Mouse (Mus musculus) frontal cortex, postnatal 25 days (tissue): ENCODE data around the gene Ifitm2.
"Not testable (repeated sequence)": the region's sequence is repeated elsewhere in the genome, so short reads cannot be mapped to it uniquely, and the experiment has no call there.

ENCODE experiments used
- DNase-seq, 2 experiments: peaks; one replicate each; pipeline ENCODE4 v3.0.0; 2022; ENCODE audit warnings: low spot score in 2 of 2

Gene Ifitm2

GRCm38 (mm10) chr7:140955758-140956555, at the start of gene Ifitm2, which contains the start of gene Gm45717:
Gene Ifitm2 (minus strand): TSS chr7:140955987.
Gene Gm45717 (minus strand): TSS chr7:140955937.
- DNase-seq = no peak

DNA sequence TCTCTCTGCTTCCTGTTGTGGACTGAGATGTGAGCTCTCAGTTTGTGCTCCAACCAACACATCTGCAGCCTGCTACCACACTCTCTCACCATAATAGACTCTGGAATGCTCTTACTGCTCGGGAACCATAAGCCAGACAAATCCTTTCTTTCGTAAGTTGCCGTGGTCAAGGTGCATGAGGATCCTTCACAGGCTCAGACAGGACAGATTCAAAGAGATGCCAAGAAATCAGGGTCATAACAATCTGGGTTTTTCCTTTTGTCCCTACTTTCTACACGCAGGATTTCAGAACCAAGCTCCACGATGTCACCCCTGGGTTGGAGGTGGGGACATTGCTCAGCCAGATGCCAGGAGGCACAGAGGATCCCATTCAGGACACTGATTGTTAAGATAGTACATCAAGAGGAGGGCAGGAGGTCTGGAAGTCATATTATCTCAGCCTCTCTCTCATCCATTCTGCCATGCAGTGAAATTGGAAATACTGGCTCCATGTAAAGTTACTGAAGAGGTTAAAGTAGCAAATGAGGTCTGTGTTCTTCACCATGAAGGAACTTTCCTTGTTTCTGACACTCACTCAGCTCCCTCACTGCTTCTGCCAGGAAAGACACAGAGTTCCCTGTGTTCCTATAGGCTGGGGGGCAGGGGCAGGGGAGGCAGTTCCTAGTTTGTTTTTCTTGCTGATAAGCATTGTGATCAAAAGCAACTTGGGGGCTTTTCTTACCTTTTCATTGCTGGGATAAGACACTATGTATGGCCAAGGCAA, 47.6 kb upstream of the Ifitm2 start:
- DNase-seq = no peak

- no peak for DNase-seq
These were observed 45.3 kb upstream of the Ifitm2 start for GRCm38 (mm10) chr7:141000881-141001708.

DNA sequence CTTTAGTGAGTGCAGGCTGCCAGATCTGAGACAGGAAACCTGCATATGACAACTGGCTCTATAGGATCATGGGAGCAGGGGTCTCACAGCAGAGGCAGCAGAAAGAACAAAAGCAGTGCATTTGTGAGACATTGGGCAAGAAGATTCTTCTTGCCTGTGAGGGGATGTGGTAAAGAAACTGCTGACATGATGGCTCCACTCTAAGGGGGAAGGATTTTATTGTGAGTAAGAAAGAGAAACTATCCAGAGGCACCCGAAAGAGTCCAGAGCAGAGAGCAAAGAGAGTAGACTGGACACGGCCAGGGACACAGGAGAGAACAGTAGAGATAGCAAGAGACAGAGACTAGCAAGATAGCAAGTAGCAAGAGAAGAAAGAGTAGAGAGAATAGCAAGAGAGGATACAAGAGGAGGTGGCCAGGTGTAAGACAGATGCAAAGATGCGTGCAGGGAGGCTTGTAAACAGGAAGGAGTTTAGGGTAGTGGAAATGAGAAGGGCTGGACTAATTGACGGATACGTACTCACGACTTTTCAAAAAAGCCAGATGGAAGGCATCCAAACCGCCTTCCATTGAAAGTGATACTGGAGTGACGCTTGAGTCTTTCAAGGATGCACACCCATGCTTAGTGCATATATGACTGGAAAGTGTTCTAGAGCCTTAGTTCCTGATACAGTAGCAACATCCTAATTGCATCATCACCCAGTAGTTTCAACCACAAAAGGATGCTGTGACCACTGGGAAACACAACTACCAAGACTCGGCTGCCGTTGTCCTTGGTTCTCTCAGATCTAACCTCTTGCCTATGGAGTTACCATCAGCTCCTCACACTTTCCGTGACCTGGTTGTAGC, 43.3 kb upstream of the Ifitm2 start:
- no peak for DNase-seq

DNA sequence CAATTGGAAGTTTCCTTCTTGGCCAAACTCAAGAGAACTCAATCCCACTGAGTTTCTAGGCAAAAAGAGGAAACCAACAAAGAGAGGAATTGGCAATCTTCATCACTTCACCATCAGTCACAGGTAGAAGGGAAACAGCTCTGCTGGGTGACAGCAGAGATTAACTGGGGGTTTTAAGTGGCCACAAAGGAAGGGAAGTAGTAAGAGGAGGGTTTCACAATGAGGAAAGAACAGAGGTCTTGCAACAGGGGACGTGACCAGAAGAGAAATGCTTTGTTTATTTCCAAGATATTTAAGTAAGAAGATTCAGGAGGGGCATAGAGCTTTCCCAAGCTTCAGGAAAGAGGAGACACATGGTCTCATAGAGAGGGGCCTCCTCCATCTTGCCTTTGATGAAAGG, 42.0 kb upstream of the Ifitm2 start:
- DNase-seq = no peak

DNA sequence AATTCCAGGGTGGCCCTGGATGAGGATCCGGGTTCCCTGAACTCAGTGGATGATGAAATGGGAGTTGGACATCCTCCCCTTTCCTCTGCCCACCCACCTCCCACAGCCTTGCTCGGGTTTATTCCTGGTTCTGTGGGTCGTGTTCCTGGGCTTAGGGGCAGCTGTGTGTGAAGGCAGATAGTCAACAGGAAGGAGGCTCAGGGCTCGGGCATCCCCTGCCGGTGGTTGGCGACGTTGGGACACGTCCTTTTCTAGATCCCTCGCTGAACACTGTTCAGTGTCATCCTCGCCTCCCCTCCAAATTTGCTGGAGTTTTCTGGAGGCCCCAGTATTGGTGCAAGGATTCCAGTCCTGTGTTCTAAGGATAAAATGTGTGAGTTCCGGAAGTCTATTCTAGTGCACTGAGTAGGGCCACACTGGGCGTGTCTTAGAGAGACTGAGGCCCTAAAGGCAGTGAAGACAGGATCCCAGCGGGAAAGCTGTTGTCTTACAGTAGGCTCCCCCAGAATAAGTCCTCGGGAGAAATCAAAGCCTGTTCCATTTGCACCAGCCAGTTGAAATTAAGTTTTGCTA, 35.4 kb upstream of the Ifitm2 start:
- no peak for DNase-seq

GRCm38 (mm10) chr7:140990622-140991021, 34.8 kb upstream of the Ifitm2 start:
- DNase-seq = no peak

DNA sequence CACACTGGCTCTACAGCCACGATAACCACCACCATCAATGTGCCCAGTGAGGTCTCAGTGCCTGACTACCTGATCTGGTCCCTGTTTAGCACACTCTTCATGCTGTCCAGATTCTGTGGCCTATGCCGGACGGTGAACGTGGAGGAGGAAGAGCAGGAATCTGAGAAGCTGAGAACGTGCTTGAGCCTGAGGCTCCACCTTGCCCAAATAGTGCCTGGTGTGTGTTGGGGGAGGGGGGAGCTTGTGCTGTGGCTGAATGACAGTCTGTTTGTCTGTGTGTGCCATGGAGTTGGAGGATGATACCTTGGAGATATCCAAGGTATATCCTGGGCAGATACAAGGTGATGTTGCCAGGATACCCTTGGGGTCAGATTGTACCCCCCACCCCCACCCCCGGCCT, 34.4 kb upstream of the Ifitm2 start:
- DNase-seq = no peak

DNA sequence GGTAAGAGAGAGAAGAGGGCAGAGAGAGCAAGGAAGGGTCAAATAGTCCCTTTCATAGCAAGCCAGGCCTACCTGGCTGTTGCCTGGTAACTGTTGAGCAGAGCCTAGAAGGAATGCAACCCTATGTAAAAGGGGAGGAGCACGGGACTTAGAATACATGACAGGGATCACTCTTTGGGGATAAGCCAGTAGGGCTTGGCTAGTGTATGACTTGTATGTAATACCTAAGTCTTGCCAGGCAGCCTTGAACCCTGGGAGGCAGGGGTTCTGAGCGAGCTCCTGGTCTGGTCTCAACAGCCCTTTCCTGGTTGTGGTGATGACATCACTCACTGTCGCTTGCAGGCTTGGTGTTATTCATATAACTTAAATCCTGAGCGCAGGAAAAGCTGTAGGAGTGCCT, 33.2 kb upstream of the Ifitm2 start:
- no peak for DNase-seq

GRCm38 (mm10) chr7:140987182-140988138, 31.7 kb upstream of the Ifitm2 start:
- no peak for DNase-seq

GRCm38 (mm10) chr7:140982971-140983370, 27.2 kb upstream of the Ifitm2 start:
- DNase-seq = no peak

- DNase-seq = no peak
These were observed 25.9 kb upstream of the Ifitm2 start for GRCm38 (mm10) chr7:140981704-140982103.

DNA sequence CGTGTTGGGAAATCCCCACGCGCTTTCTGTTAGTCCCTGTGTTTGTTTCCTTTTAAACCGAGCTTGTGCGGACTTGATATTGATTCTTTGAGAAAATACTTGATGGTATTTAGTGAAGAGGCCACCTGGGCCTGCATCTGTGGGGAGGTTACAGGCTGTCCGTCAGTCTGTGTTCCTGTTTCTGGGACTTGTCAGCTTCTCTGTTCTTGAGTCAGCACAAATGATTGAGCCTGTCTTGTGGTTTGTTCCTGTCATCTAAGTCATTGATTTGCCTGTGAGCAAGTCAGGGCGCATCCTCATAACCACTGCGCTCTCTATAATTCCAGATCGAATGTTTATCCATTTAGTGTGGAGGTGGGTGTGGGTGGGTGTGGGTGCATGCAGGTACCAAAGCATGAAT, 20.9 kb upstream of the Ifitm2 start:
- not testable (repeated sequence) for DNase-seq

- DNase-seq = no peak
These were observed 19.7 kb upstream of the Ifitm2 start for GRCm38 (mm10) chr7:140975465-140975864.

DNA sequence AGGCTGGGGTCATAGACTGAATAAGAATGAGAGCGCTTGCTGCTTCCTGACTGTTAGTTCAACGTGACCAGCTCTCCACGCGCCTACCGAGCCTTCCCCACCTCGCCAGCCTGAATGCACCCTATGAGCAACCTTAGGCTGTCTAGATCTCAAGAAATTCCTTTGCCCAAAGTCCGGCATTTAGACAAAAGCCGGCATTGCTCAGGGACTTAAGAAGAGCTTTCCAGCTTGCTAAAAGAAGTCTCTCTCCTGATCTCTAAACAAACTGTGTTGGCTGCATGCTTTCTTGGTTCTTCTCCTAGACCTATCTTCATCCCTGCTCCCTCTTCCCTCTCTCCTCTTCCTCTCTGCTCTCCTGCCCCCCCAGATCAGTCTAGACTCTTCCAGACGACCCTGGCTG, 19.2 kb upstream of the Ifitm2 start:
- no peak for DNase-seq

DNA sequence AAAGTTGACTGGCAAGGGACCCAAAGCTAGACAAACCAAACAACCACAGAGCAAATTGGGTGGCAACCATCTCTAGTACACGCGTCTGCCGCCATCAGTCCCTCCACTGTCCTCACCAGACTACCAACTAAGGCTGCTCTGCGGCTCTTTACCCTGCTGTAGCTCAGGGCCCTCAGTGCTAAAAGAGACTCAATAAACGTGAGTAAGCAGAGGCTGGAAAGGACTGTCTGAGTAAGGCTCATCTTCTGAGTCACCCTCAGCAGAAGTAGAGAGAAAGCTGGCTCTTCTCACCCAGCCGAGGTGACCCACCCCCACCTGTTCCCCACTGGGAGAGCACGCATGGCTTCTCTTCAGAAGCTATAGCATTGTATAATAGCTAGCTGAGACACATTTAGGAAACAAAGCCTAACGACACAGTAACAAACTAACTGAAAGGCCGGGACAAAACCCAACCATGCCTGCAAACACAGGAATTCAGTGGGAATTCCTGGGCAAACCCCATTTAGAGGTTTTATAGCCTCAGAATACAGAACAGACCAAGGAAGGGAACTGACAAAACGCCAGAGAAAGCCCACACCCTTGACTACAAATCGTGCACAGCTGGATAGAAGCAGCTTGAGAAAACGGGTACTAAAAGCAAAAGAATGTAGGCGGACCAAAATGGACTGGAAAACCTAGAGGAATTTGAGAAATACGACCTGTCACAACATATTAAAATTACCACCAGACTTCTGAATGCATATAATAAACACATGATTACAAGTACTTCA, 17.8 kb upstream of the Ifitm2 start:
- DNase-seq = no peak

- DNase-seq = no peak
These were observed 15.8 kb upstream of the Ifitm2 start for GRCm38 (mm10) chr7:140971479-140972171.

DNA sequence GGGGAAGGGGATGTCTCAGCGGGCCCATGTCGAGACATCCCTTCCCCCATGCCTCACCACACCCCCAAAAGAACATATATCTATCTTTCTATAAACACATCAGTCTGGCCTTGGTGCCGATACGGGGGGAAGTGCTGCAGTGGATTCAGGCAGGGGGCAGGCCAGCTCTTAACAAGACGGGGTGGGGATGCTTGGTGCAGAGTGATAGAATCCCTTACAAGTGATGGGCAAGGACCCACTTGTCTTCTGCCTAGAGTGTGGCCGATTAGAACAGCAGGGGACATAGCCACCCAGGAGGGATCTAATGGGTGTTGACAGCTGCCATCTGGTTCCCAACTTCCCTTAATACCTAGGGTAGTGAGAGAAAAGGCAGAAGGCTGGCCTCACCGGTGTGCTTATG, 15.1 kb upstream of the Ifitm2 start:
- DNase-seq = no peak
